Mouse (Mus musculus): Measurements from ENCODE around the gene 4932438A13Rik. TPM values are rescaled to one million over a fixed set of nuclear protein-coding genes. Genes with fewer than 3 reads are reported as not detected.

4932438A13Rik gene
- polyA plus RNA-seq, 1 experiment from 2014 or later: 49.6 TPM

- no peak for ATAC-seq (replicated peaks; ENCODE audit: low FRiP score)
- Histone ChIP-seq H3K27me3 (no peaks in the 10 kb centered on the region), H3K9me3 (replicated peaks) (no peaks in the 10 kb centered on the region), H3K36me3 (peaks cover 28% of the 10 kb centered on the region), H3K4me2 (no peak overlapping the region), H3K4me3 (replicated peaks) (no peak overlapping the region), H3K4me1 (0 out of 2 replicates have a peak, but pooled peaks cover 4% of the 10 kb centered on the region), H3K9ac (no peak overlapping the region), H3K27ac (no peak overlapping the region)
Observed at GRCm38 (mm10) chr3:36943706-36944105, 80.8 kb downstream of the 4932438A13Rik start.

- no peak overlapping the region for H3K4me3 ChIP-seq (replicated peaks)
- no peak overlapping the region for H3K27ac ChIP-seq
- no peaks in the 10 kb centered on the region for H3K9me3 ChIP-seq (replicated peaks)
- no peak overlapping the region for H3K9ac ChIP-seq
- H3K27me3 ChIP-seq: no peaks in the 10 kb centered on the region
- no peak overlapping the region for H3K4me2 ChIP-seq
- ATAC-seq (replicated peaks; ENCODE audit: low FRiP score): no peak
- H3K36me3 ChIP-seq: peaks cover 61% of the 10 kb centered on the region
- H3K4me1 ChIP-seq: no peaks in the 10 kb centered on the region
- WGBS: 89% methylated on average over 2 of the region's 2 CpGs
Observed at GRCm38 (mm10) chr3:37037979-37038378, 175.1 kb downstream of the 4932438A13Rik start.

GRCm38 (mm10) chr3:37039811-37040210, 176.9 kb downstream of the 4932438A13Rik start:
- Histone ChIP-seq H3K9me3 (replicated peaks) (no peaks in the 10 kb centered on the region), H3K36me3 (peaks cover 66% of the 10 kb centered on the region), H3K9ac (no peak overlapping the region), H3K4me2 (no peak overlapping the region), H3K27ac (no peak overlapping the region), H3K4me3 (replicated peaks) (no peak overlapping the region), H3K27me3 (no peaks in the 10 kb centered on the region), H3K4me1 (no peaks in the 10 kb centered on the region)
- no peak for ATAC-seq (replicated peaks; ENCODE audit: low FRiP score)

GRCm38 (mm10) chr3:37051491-37051890, 188.6 kb downstream of the 4932438A13Rik start:
- Histone ChIP-seq H3K4me2 (no peak overlapping the region), H3K9me3 (replicated peaks) (no peaks in the 10 kb centered on the region), H3K9ac (no peak overlapping the region), H3K27ac (no peak overlapping the region), H3K4me3 (replicated peaks) (no peak overlapping the region), H3K36me3 (peaks cover 27% of the 10 kb centered on the region), H3K27me3 (no peaks in the 10 kb centered on the region), H3K4me1 (no peaks in the 10 kb centered on the region)
- ATAC-seq (replicated peaks; ENCODE audit: low FRiP score): no peak
- WGBS: 97% methylated on average over 1 of the region's 1 CpGs

- peaks cover 10% of the 10 kb centered on the region for H3K9me3 ChIP-seq (replicated peaks)
- H3K9ac ChIP-seq: no peak within 1 kb of the TSS
- 42% methylated on average over 39 of the region's 39 CpGs for WGBS
- peak within 1 kb of the TSS; percentile 51 for H3K4me2 ChIP-seq
- peak within 1 kb of the TSS; percentile 29 for H3K4me3 ChIP-seq (replicated peaks)
- no peaks in the 10 kb centered on the region for H3K36me3 ChIP-seq
- no peaks in the 10 kb centered on the region for H3K4me1 ChIP-seq
- no peak within 1 kb of the TSS for H3K27ac ChIP-seq
- peak; percentile 43; the same call in 1 of the 2 replicates for ATAC-seq (replicated peaks; ENCODE audit: low FRiP score)
- H3K27me3 ChIP-seq: no peaks in the 10 kb centered on the region
Observed at GRCm38 (mm10) chr3:37063406-37063805, 200.5 kb downstream of the 4932438A13Rik start, which contains the start of gene Adad1. Gene Adad1, plus strand, starts transcription at chr3:37063527.

GRCm38 (mm10) chr3:37073211-37073610, 210.3 kb downstream of the 4932438A13Rik start:
- Histone ChIP-seq H3K36me3 (no peaks in the 10 kb centered on the region), H3K9me3 (replicated peaks) (0 out of 2 replicates have a peak, but pooled peaks cover 4% of the 10 kb centered on the region), H3K4me1 (no peaks in the 10 kb centered on the region), H3K4me2 (no peak overlapping the region), H3K27ac (no peak overlapping the region), H3K9ac (no peak overlapping the region), H3K27me3 (no peaks in the 10 kb centered on the region), H3K4me3 (replicated peaks) (no peak overlapping the region)
- ATAC-seq (replicated peaks; ENCODE audit: low FRiP score): no peak

GRCm38 (mm10) chr3:37084860-37085259, 222.0 kb downstream of the 4932438A13Rik start:
- no peaks in the 10 kb centered on the region for H3K36me3 ChIP-seq
- H3K4me3 ChIP-seq (replicated peaks): no peak overlapping the region
- H3K9me3 ChIP-seq (replicated peaks): no peaks in the 10 kb centered on the region
- 75% methylated on average over 4 of the region's 4 CpGs for WGBS
- H3K27me3 ChIP-seq: no peaks in the 10 kb centered on the region
- ATAC-seq (replicated peaks; ENCODE audit: low FRiP score): no peak
- no peaks in the 10 kb centered on the region for H3K4me1 ChIP-seq
- no peak overlapping the region for H3K9ac ChIP-seq
- H3K4me2 ChIP-seq: no peak overlapping the region
- H3K27ac ChIP-seq: no peak overlapping the region

GRCm38 (mm10) chr3:37090721-37091120, 227.8 kb downstream of the 4932438A13Rik start:
- no peak for ATAC-seq (replicated peaks; ENCODE audit: low FRiP score)
- Histone ChIP-seq H3K4me2 (no peak overlapping the region), H3K4me3 (replicated peaks) (no peak overlapping the region), H3K9ac (no peak overlapping the region), H3K36me3 (no peaks in the 10 kb centered on the region), H3K27me3 (no peaks in the 10 kb centered on the region), H3K4me1 (no peaks in the 10 kb centered on the region), H3K9me3 (replicated peaks) (no peaks in the 10 kb centered on the region), H3K27ac (no peak overlapping the region)

Other genes with a start within 250 kb of the 4932438A13Rik start
- 17.5 TPM in 2 replicates for gene Bbs7, start 249.6 kb upstream of the 4932438A13Rik start, polyA plus RNA-seq (2015; fragmentation: Nextera tagmentation; extraction: Ambion mirVana)
- 8.6 and 9.9 TPM in 2 replicates for gene Trpc3, start 172.9 kb upstream of the 4932438A13Rik start, polyA plus RNA-seq (2015; fragmentation: Nextera tagmentation; extraction: Ambion mirVana)
- gene Adad1, start 200.4 kb downstream of the 4932438A13Rik start, polyA plus RNA-seq (2015; fragmentation: Nextera tagmentation; extraction: Ambion mirVana): 0.10 and 0.27 TPM in 2 replicates

Data from kidney, embryonic 15.5 days (tissue).